Mouse (Mus musculus) gastrocnemius, adult 18-20 months (tissue): Measurements from ENCODE around the gene Dnpep. TPM values are rescaled to one million over a fixed set of nuclear protein-coding genes. Genes with fewer than 3 reads are reported as not detected.

ENCODE experiments used
- DNase-seq: peaks from one replicate; pipeline ENCODE4 v3.0.0; 2021; ENCODE audit warnings: low spot score
- total RNA-seq, 2 experiments: library from RNA; stranded (reverse); gene quantifications; 2 replicates each; pipeline ENCODE4 v1.2.3; 2021

Gene Dnpep
- total RNA-seq, 2 experiments from 2014 or later, result 42.4 to 47.6 TPM

DNA sequence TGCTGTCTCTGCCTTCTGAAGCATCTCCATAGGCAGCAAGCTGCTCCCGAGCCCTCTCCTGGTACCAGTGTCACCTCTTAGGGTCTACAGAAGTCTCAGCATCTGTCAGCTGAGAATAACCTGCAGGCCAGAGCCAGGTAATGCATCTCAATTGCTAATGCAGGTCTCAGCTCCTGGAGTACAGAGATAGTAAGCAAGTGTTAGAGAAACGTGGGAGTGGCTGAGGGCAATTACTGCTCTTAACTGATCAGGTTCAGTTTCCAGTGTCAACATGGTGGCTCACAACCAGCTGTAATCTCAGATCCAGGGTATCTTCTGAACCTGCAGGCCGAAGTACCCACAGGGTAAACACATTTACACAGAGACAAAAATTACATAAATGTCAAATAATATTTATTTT lies 18.7 kb upstream of the Dnpep start:
- DNase-seq, result no peak

DNA sequence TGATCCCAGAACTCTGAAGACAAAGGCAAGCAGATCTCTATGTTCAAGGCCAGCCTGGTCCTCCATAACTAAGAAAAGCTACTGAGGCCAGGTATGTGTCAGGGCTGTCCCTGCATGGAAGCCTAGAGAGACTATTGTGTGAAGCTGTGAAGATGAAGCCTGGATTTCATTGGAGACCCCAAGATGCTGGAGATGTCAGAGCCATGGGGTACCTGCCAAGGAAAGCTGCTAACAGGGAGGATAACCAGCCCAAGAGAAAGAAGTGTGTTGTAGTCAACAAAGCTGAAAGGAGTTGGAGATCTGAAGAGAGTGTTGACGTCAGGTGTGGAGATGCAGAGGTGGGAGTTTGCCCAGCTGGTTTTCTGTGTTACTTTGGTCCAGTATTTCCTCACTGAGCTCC lies 13.5 kb upstream of the Dnpep start:
- DNase-seq, result no peak

DNA sequence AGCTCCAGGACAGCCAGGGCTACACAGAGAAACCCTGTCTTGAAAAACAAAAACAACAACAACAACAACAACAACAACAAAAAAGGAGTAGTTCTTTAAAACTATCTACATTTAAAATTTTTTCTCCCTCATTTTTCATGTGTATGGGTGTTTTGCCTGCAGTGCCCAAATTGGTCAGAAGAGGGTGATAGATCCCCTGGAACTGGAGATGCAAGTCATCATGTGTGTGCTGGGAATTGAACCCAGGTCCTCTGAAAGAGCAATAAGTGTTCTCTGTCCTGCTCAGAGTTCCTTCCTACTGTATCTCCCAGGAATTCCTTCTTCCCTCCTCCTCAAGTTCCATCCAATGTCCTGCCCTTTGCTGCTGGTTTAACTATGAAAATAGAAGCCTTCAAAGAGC lies 9.7 kb upstream of the Dnpep start:
- DNase-seq, result no peak

DNA sequence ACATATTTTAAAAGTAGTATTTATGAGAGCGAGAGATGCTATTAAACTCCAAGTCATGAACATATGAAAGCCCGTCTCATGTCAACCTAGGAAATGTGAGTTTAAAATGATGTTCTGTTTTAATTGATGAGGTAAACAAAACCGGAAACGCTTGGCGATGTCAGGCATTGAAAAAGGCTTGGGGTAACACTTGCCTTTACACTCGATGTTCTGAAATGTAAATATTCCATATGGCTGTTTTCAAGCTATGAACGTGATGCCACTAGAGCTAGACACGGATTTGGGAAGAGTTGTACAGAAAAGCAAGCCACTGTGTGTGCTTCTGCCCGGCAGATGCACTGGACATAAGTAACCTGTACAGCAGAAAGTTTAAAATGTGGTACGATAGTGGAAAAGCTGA lies 1.4 kb upstream of the Dnpep start:
- DNase-seq, result no peak

DNA sequence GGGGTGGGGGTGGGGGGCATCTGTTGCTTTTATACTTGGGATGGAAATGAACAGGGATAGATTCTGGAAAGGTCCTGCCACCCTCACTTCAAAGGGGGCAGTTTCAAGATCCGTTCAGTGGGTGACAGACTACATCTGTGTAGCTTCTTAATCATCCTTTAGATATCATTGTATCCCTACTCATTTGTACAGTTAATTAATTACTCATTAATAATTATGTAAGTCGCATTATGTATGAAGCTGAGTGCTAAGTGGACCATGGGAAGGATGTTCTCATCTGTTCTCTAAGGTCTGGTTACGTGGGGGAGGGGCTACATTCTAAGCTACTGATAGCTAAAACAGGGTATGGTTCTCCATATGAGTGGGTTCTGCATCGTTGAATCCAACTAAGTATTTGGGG lies 946 bp upstream of the Dnpep start:
- DNase-seq, result no peak

DNA sequence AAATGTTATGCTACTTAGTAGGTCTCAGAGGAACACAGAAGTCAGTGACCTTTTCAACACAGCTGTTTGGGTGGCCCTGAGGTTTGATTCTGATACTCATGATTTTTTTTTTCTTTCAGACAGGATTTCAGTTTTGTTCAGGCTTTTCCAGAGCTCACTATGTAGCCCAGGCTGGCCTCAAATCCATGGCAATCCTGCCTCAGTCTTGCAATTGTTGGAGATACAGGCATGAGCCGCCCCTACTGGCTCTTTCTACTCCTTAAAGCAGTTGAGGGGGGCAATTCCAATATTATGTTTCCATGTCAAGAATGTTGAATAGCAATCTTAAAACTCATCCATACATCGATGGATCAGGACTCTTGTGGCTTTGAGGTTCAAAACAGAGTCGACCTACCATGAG lies 511 bp upstream of the Dnpep start:
- DNase-seq, result no peak

DNA sequence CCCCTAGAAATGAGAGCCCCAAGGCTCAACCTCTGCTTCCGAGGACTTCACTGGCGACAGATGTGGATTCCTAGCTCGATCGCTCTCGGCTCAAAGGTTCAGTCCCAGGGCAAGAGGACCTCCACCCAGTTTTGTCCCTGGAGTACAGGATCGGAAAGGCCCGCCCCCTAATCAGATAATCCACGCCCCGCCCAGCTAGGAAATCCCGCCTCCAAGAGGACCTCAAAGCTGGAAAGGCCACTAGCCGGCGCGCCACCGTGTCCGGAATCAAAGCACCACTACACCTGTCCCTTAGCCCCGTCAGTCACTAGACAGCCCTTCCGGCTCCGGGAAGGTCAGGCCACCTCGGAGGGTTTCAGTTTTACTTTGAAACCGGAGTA lies 939 bp downstream of the Dnpep start:
- peak; percentile 92 for DNase-seq

DNA sequence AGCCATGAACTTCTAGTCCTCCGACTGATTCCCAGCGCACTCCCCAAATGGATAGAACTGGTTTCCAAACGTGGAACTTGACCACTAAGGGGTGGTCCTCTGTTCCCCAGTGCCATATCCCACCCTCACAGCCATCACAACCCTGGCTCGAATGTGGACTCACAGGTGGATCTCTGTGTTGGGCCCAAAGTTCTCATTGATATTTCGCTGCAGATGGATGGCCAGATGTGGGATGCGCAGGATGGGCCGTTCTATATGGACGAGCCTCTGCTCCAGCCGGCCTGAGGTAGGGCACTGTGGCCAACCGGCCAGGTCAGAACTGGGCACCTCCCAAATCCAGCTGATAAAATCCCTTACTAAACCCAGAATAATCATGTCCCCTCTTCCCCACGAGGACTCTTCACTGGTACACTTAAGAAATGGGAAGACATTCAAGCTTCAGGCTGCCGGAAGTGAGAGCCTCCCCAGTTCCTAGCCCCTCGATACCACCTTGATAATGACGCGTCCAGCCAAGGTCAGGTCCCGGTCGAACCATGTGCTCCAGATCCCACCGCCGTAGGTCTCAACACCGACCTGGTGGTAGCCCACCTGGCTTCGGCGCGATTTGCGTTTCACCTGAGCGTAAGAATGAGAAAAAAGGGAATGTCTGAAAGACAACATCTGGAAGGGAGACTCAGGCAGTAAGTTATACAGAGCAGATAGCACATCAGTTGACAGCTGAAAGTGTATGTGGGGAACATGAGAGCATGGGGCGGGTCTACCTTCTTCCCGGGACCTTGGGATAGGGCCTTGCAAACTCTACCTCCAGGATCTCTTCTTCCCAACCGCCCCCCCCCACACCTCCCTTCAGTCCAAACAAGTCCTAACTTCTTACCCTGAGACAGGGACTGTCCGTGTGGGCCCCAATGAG lies 2.1 kb downstream of the Dnpep start:
- DNase-seq, result no peak

DNA sequence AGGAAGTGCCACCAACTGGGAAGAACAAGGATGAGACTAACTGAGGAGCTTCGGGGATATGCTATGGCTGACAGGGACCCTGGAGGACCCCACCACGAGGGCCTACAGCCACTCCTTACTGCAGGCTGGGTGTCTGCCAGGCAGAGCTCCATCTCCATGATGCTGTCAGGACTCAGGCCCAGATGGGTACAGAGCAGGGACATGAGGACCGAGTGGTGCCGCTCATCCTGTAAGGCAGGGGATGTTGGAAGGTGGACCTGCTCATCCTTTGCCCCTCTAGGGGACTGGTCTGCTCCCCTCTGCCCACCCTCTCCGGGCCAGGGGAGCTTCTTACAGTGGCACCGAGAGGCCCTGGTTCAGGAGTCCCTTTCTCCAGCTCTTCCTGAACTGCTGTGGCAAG lies 2.8 kb downstream of the Dnpep start:
- no peak for DNase-seq

DNA sequence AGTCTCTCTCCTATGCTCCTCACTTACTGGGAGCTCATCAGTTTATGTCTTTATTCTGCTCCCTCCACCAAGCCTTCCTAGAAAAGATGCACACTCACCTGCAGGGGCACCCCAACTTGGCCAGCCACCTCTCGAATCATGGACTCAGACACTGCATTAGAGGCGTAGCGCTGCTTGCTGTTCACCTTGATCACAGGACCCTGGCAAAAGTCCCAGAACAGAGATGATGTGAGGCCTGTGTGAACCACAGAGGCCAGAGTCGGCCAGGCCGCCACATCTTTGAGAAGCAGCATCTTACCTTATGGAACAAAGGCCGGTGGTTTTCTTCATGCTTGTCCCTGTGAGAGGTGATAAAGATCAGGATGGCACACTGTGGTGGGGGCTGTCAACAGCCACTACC lies 6.1 kb downstream of the Dnpep start:
- DNase-seq, result no peak

DNA sequence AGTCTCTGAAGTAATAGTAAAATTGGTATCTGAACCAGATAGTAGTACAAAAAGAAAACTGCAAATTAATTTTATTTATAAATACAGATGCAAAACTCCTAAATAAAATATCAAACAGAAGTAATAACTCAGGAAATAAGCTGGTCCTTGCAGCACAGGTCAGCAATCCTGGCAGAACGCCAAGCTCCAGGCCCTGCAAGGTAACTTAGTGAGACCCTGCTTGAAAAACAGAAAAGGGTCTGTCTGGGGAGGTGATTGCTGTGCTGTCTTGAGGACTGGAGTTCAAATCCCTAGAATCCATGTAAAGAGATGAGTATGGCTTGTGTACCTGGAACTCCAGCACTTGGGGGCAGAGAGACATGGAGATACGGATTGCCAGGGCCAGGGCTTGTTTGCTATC lies 13.1 kb downstream of the Dnpep start:
- DNase-seq, result no peak

DNA sequence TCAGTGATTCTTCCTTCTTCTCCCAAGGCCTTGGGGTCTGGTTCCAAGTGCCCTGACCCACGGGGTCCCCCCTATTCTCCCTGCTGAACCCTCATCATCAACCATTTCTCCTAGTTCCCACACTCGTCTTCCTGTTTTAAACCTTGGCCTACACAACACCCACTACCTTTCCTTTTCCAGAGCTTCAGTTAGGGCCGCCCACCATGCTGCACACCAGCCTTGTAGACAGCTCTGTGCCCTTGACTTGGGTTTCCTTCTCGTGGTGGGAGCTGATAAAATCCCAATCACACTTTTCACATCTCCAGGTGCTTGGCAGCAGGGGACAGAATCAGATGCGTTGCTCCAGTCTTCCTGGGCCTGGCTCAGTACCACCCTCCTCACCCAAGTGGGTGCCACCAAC lies 23.5 kb downstream of the Dnpep start:
- DNase-seq, result no peak

DNA sequence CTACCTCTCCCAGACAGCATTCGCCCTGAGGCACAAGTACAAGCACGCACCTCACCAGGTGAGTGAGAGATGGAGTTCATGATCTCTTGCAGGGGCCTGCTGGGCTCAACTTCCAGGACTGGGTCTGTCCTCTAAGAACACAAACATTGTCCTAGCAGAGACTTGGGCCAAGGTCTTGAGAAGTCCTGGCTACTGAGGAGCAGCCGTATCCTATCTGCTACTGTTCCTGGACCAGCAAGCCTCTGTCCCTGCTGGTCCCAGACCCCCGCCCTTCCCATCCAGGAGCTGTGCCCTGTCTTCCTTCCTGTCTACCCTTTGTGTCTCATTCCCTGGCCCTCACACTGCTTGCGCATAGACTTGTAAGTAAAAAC lies 24.5 kb downstream of the Dnpep start:
- no peak for DNase-seq

DNA sequence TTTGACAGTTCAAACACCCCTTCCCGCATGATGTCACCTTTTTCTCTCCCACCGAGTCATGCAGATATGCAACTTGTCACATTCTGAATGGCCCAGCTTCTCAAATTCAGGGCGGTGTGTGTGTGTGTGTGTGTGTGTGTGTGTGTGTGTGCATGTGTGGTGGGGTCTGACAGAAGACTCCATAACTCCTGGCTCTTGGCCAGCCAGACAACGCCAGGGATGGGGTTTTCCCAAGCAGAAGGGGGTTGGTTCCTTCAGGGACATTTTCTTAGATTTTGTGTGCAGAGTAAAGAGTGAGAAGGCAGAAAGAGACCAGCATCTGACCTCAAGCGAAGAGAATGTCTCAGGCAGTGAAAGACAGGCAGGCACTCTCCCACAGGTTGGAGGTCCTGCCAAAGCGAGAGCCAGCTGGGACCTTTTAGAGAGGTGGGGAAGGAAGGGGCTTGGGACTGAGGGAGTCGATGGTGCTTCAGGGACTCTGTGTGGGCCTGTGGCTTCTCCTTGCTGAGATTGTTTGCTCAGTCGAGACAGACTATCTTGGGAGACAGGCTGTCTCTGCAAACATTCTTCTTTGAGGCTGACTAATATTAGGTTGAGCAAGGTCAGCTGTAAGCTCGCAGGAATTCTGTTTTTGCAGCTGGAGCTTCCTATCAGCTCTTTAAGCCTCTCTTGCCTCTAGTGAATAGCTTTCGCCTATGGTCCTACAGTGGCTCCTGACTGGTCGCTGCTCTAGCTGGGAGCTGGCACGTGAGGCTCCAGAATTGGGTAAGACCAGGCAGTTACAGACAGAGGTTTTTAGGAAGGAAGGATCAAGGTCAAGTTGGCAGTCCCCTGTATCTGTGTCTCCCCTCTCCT lies 25.1 kb downstream of the Dnpep start:
- DNase-seq, result no peak

DNA sequence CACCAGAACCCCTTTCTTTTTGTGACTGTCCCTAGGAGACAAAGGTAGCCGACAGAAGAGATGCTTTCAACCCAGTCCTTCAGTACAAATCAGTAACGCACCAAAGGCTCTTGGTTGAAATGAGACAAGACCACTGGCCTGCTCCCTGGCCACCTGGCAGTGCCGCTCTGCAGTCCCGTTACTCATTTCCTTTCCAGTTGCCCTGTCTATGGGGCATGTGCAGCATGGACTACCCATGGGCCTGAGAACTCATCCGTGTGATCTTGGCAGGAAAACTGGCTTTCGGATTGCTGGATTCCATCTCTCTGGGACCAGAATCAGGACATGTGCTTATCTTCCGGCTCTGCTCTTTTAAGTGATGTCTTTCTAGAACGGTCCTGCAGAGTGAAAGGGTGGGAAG lies 26.5 kb downstream of the Dnpep start:
- no peak for DNase-seq

DNA sequence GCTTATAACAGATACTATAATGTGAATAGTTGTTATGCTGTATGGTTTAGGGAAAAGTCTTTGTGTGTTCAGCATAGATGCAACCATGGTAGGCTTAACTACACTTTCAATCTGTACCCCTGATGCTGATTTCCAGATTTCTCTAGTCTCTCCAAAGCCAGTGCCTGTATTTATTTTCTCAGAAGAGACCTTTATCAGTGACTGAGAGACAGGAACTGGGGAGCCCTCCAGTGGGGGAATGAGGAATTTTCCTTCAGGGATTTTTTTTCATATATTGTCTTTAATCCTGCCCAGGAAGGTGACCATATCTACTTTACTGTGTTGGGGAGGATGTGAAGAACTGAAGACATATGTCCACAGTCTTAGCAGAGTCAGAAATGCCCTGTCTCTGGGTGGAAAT lies 27.2 kb downstream of the Dnpep start:
- DNase-seq, result no peak

DNA sequence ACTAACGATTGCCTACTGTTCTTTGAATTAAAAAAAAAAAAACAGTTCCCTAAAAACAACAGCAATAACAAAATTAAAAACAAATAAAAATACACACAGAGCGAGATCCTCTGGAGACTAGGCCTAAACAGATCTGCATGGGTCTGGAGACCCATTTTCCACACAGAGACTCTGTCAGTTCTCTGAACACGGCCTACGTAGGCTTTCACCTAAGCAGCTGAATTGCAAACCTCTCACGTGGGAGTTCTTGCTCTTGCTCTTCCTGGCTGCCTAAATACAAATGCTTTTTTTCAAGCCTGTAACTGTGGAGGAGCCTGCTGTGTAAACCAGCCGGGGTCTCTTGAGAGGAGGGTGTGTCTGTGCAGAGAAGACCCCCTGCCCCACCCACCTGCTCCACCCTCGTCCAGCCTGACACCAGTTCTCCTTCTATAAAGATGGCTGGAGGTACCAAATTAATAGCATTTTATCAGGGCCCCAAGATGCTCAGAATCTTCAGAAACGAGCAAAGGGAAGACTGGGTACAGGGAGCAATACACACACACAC lies 27.8 kb downstream of the Dnpep start:
- no peak for DNase-seq

DNA sequence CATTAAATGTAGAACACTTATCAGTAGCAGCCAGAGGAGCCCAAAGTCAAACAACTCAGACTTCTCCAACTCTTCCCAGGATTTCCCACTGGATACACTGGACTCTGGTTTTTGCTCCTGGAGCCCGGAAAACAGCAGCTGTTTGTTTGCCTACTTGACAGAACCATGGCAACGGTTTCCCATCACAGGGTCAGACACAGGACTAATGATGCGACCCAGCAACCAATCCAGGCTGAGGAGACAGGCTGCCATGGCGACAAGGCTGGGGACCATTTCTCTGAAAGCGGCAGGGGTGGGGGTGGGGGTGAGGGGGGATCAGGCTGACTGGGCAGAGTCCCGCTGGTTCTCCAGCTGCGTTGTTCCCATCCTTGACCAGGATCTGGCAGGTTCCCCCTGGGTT lies 28.4 kb downstream of the Dnpep start:
- no peak for DNase-seq

DNA sequence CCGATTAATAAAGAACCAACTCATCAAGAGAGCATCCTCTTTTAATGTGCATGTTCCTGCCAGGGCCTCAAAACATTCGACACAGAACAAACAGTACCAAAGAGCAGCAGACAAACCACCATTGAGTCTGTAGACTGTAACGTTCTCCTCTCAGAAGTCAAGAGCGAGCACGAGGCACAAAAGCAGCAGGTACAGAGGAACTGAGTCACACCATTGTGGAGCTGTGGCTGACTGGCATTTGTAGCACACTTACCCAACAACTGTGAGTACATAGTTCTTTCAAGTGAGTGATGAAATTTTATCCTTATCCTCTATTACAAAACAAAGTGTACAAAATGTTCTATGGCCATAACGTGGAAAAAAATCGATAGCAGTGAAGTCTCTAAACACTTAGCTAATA lies 32.9 kb downstream of the Dnpep start:
- no peak for DNase-seq

DNA sequence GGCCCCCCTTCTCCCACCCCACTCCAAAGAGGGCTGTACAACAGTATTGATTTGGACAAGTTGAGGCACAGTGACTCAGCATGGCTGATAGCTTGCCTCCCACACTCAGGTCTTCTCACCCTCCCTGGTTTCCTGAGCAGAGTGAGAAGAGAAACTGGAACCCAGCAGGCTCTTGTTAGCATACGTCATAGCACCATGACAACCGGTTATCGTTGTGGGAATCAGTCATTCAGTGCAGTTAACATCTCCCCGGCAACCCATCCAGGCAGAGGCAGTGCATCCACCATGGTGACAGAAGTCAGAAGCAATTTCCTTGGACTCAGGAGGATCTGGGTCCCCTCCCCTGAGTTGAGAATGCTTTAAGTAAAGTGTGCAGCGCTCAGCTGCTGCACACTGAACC lies 34.8 kb downstream of the Dnpep start:
- DNase-seq, result no peak

DNA sequence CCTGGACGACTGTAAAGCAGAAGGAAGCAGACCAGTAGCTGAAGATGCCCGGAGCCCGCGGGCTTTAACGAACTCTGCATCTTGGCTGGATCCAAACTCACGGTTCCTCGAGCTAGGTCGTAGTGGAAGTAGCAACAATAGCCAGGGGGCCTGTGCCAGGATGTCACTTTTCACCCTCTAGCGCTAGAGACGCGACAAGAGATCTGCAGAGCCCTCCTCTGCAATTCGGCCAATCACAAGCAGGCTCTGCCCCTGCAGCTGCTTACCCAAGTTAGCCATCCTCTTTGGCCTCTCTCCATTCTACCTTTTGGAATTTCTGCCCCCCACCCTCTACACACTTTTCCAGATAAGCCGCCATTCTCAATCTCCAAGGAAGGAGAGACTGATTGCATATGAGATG lies 39.6 kb downstream of the Dnpep start, which contains the start of gene Resp18:
Resp18 (minus strand) TSS at position 188 of the 400 bp plus-strand sequence.
- no peak for DNase-seq
